ENCODE assay signal across 13 mouse cellular contexts in genomic region chr1:164994247-164994660, GRCm38 (mm10). TPM values are rescaled to one million over a fixed set of nuclear protein-coding genes. Genes with fewer than 3 reads are reported as not detected.
DNase-seq lines count a peak whose midpoint lies in the region; ATAC-seq lines count a peak whose summit lies in the region.
"Had no signal": no experiment of that assay in that cellular context is flagged by ENCODE, and none has a peak within 500 bp of the region (broad histone marks: within the 10 kb centered on the region; RNA-seq: fewer than 3 reads in every experiment).

No protein-coding gene starts in this region.

- no peaks in the 10 kb centered on the region for H3K36me3 ChIP-seq in heart, embryonic 11.5 days (ENCODE audit: control insufficient read depth, insufficient read depth, low read length)
- H3K36me3 ChIP-seq in midbrain, embryonic 10.5 days = no peaks in the 10 kb centered on the region
- H3K36me3 ChIP-seq in midbrain, embryonic 14.5 days (ENCODE audit: control insufficient read depth, insufficient read depth, low read length) = no peaks in the 10 kb centered on the region

- H3K4me2 ChIP-seq in heart, embryonic 11.5 days = peak overlapping the region; percentile 39
- H3K4me2 ChIP-seq in midbrain, embryonic 14.5 days (ENCODE audit: low read length) = no peak overlapping the region

- peak overlapping the region; percentile 85 for H3K27ac ChIP-seq in heart, embryonic 11.5 days (ENCODE audit: low read depth, low read length)
- H3K27ac ChIP-seq in midbrain, embryonic 10.5 days (replicated peaks) = peak overlapping the region; percentile 55; the same call in 1 of the 2 replicates
- H3K27ac ChIP-seq in midbrain, embryonic 14.5 days (replicated peaks; ENCODE audit: low read depth, low read length) = no peak overlapping the region

- ATAC-seq in heart, embryonic 11.5 days (replicated peaks; ENCODE audit: insufficient number of reproducible peaks, low FRiP score, low TSS enrichment) = peak; percentile 74
- no peak for ATAC-seq in midbrain, embryonic 14.5 days (ENCODE audit: low FRiP score, low TSS enrichment)
- ATAC-seq: inflammation-experienced regulatory T-cells, adult 6 months had no signal

- H3K9ac ChIP-seq in heart, embryonic 11.5 days (ENCODE audit: low read depth, low read length) = no peak overlapping the region
- H3K9ac ChIP-seq in midbrain, embryonic 14.5 days (replicated peaks; ENCODE audit: low read length) = no peak overlapping the region

- 8% methylated on average over 6 of the region's 6 CpGs for WGBS in heart, embryonic 11.5 days (ENCODE audit: insufficient replicate concordance)
- 25% methylated on average over 6 of the region's 6 CpGs for WGBS in midbrain, embryonic 10.5 days
- 4% methylated on average over 6 of the region's 6 CpGs for WGBS in midbrain, embryonic 14.5 days

- no peaks in the 10 kb centered on the region for H3K27me3 ChIP-seq in heart, embryonic 11.5 days (ENCODE audit: control insufficient read depth, insufficient read depth, low read length)
- H3K27me3 ChIP-seq in midbrain, embryonic 10.5 days (ENCODE audit: low read depth, poor library complexity, severe bottlenecking) = no peaks in the 10 kb centered on the region
- H3K27me3 ChIP-seq in midbrain, embryonic 14.5 days (ENCODE audit: control insufficient read depth, insufficient read depth, low read length) = no peaks in the 10 kb centered on the region

- no peak overlapping the region for H3K4me3 ChIP-seq in heart, embryonic 11.5 days (ENCODE audit: low read depth, low read length)
- no peak overlapping the region for H3K4me3 ChIP-seq in midbrain, embryonic 10.5 days
- H3K4me3 ChIP-seq in midbrain, embryonic 14.5 days (replicated peaks; ENCODE audit: low read depth, low read length) = no peak overlapping the region

- peaks cover 12% of the 10 kb centered on the region for H3K4me1 ChIP-seq in heart, embryonic 11.5 days (ENCODE audit: control insufficient read depth, insufficient read depth, low read length)
- H3K4me1 ChIP-seq in midbrain, embryonic 10.5 days = peaks cover 5% of the 10 kb centered on the region
- no peaks in the 10 kb centered on the region for H3K4me1 ChIP-seq in midbrain, embryonic 14.5 days (ENCODE audit: control insufficient read depth, insufficient read depth, low read length)

- intact Hi-C loops in heart, postnatal 10 days (cut with DNase I) = no loop called here

- DNase-seq in heart, adult 11 months = no peak
- peak; percentile 18 for DNase-seq in midbrain, embryonic 10.5 days (ENCODE audit: low spot score)
- DNase-seq in midbrain, embryonic 14.5 days = no peak
- DNase-seq in heart, postnatal 10 days = peak; percentile 37 to 53
- DNase-seq in yolk sac, embryonic 10.5 days (ENCODE audit: low spot score) = peak; percentile 4
- no peak for DNase-seq in retina, embryonic 14.5 days (ENCODE audit: low spot score)
- DNase-seq in cerebellum, adult 11 months = no peak
- DNase-seq: layer of hippocampus, postnatal 36 days; lung, adult 2 months; retina, postnatal 1 day had no signal

- H3K9me3 ChIP-seq in heart, embryonic 11.5 days (replicated peaks; ENCODE audit: control insufficient read depth, low read length) = no peaks in the 10 kb centered on the region
- H3K9me3 ChIP-seq in midbrain, embryonic 10.5 days (replicated peaks) = no peaks in the 10 kb centered on the region
- no peaks in the 10 kb centered on the region for H3K9me3 ChIP-seq in midbrain, embryonic 14.5 days (ENCODE audit: control insufficient read depth, low read length)

RNA-seq across cellular contexts. Expression of gene Xcl1, which starts 58.9 kb away (rescaled TPM):
- not detected in 2 replicates for polyA plus RNA-seq in heart, embryonic 11.5 days (2014; fragmentation: Nextera tagmentation; extraction: Ambion mirVana)
- not detected in 2 replicates for polyA plus RNA-seq in midbrain, embryonic 10.5 days (2016; fragmentation: Nextera tagmentation; extraction: Ambion mirVana)
- not detected in 2 replicates for polyA plus RNA-seq in midbrain, embryonic 14.5 days (2014; fragmentation: Nextera tagmentation; extraction: Ambion mirVana)
- total RNA-seq in heart, postnatal 10 days (2021) = not detected
- total RNA-seq: layer of hippocampus, postnatal 36 days had no signal
- polyA plus RNA-seq: cortical plate, adult 2 months had no signal

Comparison
In these comparisons a context has a peak if more than half of its experiments do, and no peak if none do; other contexts are left out.
1. DNase-seq: peak in midbrain, embryonic 10.5 days (single experiment), heart, postnatal 10 days (2 of 2) and yolk sac, embryonic 10.5 days (single experiment); none in heart, adult 11 months (single experiment), midbrain, embryonic 14.5 days (single experiment), retina, embryonic 14.5 days (single experiment) and cerebellum, adult 11 months (single experiment).